Comparison of ENCODE assay signal across 8 mouse cellular contexts in genomic region chr2:60382858-60383669, GRCm38 (mm10). TPM values are rescaled to one million over a fixed set of nuclear protein-coding genes. Genes with fewer than 3 reads are reported as not detected.
A peak's percentile ranks its signal among the peaks of the same experiment; 100 is the strongest.
DNase-seq lines count a peak whose midpoint lies in the region; ATAC-seq and TF ChIP-seq lines count a peak whose summit lies in the region.

Gene Ly75, minus strand, starts transcription at chr2:60383303.

- no peak within 1 kb of the TSS for H3K27ac ChIP-seq in hindbrain, embryonic 15.5 days (replicated peaks)
- H3K27ac ChIP-seq in left cerebral cortex, adult 2 months: no peak within 1 kb of the TSS

- DNase-seq in R1 (ENCODE audit: low read depth, low spot score): peak; percentile 95
- peak; percentile 69 to 82 for DNase-seq in cerebellum, postnatal 14 days
- peak; percentile 30 to 53 for DNase-seq in frontal cortex, postnatal 36 days (ENCODE audit: low spot score in 2 of 2)
- peak; percentile 47 to 56 for DNase-seq in left cerebral cortex, adult 2 months (ENCODE audit: extremely low spot score in 1 of 2, low spot score in 2 of 2)
- DNase-seq in right cerebral cortex, postnatal 10 days (ENCODE audit: low spot score in 2 of 2): peak; percentile 68 to 70
- peak; percentile 82 for DNase-seq in urinary bladder, postnatal 14 days (ENCODE audit: low spot score)

- peaks cover 5% of the 10 kb centered on the region; the same call in 1 of the 2 replicates for H3K27me3 ChIP-seq in hindbrain, embryonic 15.5 days
- H3K27me3 ChIP-seq in megakaryocyte, embryonic 14.5 days (replicated peaks): peaks cover 34% of the 10 kb centered on the region

- peak within 1 kb of the TSS; percentile 97 for H3K4me2 ChIP-seq in hindbrain, embryonic 15.5 days

- H3K4me3 ChIP-seq in hindbrain, embryonic 15.5 days: peak within 1 kb of the TSS; percentile 68
- peak within 1 kb of the TSS; percentile 52 for H3K4me3 ChIP-seq in left cerebral cortex, adult 2 months
- peak within 1 kb of the TSS; percentile 90 for H3K4me3 ChIP-seq in megakaryocyte, embryonic 14.5 days (replicated peaks)

- H3K4me1 ChIP-seq in hindbrain, embryonic 15.5 days (replicated peaks): peaks cover 12% of the 10 kb centered on the region
- peaks cover 15% of the 10 kb centered on the region for H3K4me1 ChIP-seq in megakaryocyte, embryonic 14.5 days

- no peaks in the 10 kb centered on the region for H3K9me3 ChIP-seq in hindbrain, embryonic 15.5 days
- no peaks in the 10 kb centered on the region for H3K9me3 ChIP-seq in megakaryocyte, embryonic 14.5 days

- under 1% methylated on average over 46 of the region's 46 CpGs for WGBS in hindbrain, embryonic 15.5 days

- intact Hi-C loops in left cerebral cortex, adult 2 months (cut with DNase I): no loop called here

- peak; percentile 97 for ATAC-seq in hindbrain, embryonic 15.5 days (ENCODE audit: low FRiP score, low read depth)

- peak within 1 kb of the TSS; percentile 69 for H3K9ac ChIP-seq in hindbrain, embryonic 15.5 days

- H3K36me3 ChIP-seq in hindbrain, embryonic 15.5 days: no peaks in the 10 kb centered on the region
- H3K36me3 ChIP-seq in megakaryocyte, embryonic 14.5 days (replicated peaks; ENCODE audit: low read length): no peaks in the 10 kb centered on the region

- no peak for TF ChIP-seq CTCF in left cerebral cortex, adult 2 months (IDR thresholded peaks at IDR 0.05)

RNA-seq across cellular contexts. Expression of gene Ly75, which starts in this region (rescaled TPM):
- 1.4 and 1.5 TPM in 2 replicates for polyA plus RNA-seq in hindbrain, embryonic 15.5 days (2015; fragmentation: Nextera tagmentation; extraction: Ambion mirVana)
- total RNA-seq in left cerebral cortex, adult 2 months (2021): under 1 TPM; 0.68 to 0.91 TPM
- not detected in 2 replicates for polyA plus RNA-seq in megakaryocyte, embryonic 14.5 days (2012; ENCODE audit: insufficient read depth, low replicate concordance)

Comparison
In these comparisons a context has a peak if more than half of its experiments do, and no peak if none do; other contexts are left out.
1. Peak in DNase-seq and H3K4me3 ChIP-seq in left cerebral cortex, adult 2 months; RNA of the gene not detected or under 1 TPM.
2. DNase-seq: peak in every context shown above with its lines; median percentile 95 in R1; 82 in urinary bladder, postnatal 14 days; 76 in cerebellum, postnatal 14 days; 69 in right cerebral cortex, postnatal 10 days; 52 in left cerebral cortex, adult 2 months; 42 in frontal cortex, postnatal 36 days.